Mouse (Mus musculus) limb, embryonic 14.5 days (tissue): ENCODE results near the gene Timm10. TPM values are rescaled to one million over a fixed set of nuclear protein-coding genes. Genes with fewer than 3 reads are reported as not detected.

Source experiments
- ATAC-seq: fragments of 200-750 bp; cut with Nextera tagmentation; 2 replicates; pipeline ENCODE4 v1.8.0; 2017; ENCODE audit warnings: low read depth, moderate number of reproducible peaks, moderate TSS enrichment; ENCODE audit not compliant: low FRiP score
- DNase-seq: peaks from one replicate; pipeline ENCODE4 v3.0.0-alpha.2; 2015; ENCODE audit warnings: low spot score
- H3K27ac ChIP-seq: fragments of 300-500 bp; sonication (generic); replicated peaks from 2 replicates; pipeline ENCODE4 v1.5.1; 2014; ENCODE audit warnings: low read depth, mild to moderate bottlenecking, low read length, moderate library complexity, mixed read lengths
- H3K27me3 ChIP-seq: fragments of 300-500 bp; sonication (generic); 2 replicates; pipeline ENCODE4 v1.6.1; 2014; ENCODE audit warnings: low read length, mixed read lengths; ENCODE audit not compliant: control insufficient read depth, insufficient read depth
- H3K36me3 ChIP-seq: fragments of 300-500 bp; sonication (generic); 2 replicates; pipeline ENCODE4 v1.6.1; 2014; ENCODE audit warnings: mild to moderate bottlenecking, low read length, moderate library complexity, mixed read lengths; ENCODE audit not compliant: control insufficient read depth, insufficient read depth
- H3K4me1 ChIP-seq: fragments of 300-500 bp; sonication (generic); 2 replicates; pipeline ENCODE4 v1.6.1; 2014; ENCODE audit warnings: antibody characterized with exemption, low read length, mixed read lengths; ENCODE audit not compliant: control insufficient read depth, insufficient read depth
- H3K4me2 ChIP-seq: fragments of 300-500 bp; sonication (generic); replicated peaks from 2 replicates; pipeline ENCODE4 v1.6.1; 2014; ENCODE audit warnings: low read depth, mild to moderate bottlenecking, low read length, moderate library complexity; ENCODE audit not compliant: severe bottlenecking
- H3K4me3 ChIP-seq: fragments of 300-500 bp; sonication (generic); replicated peaks from 2 replicates; pipeline ENCODE4 v1.5.1; 2014; ENCODE audit warnings: low read length
- H3K9ac ChIP-seq: fragments of 300-500 bp; sonication (generic); 2 replicates; pipeline ENCODE4 v1.6.1; 2014; ENCODE audit warnings: mild to moderate bottlenecking, low read depth, low read length, moderate library complexity; ENCODE audit not compliant: severe bottlenecking
- H3K9me3 ChIP-seq: fragments of 300-500 bp; sonication (generic); 2 replicates; pipeline ENCODE4 v1.6.1; 2016; ENCODE audit warnings: low read length; ENCODE audit not compliant: control insufficient read depth
- POLR2A ChIP-seq: fragments of 200-500 bp; IDR thresholded peaks from 2 replicates; pipeline ENCODE4 v1.8.0; 2012; ENCODE audit warnings: inconsistent platforms, mild to moderate bottlenecking, moderate library complexity, borderline replicate concordance; ENCODE audit not compliant: insufficient read depth, insufficient read length; ENCODE audit errors: extremely low read depth
- WGBS: fragments of 180-500 bp; shearing (Covaris S2); extraction: QIAGEN DNeasy Blood & Tissue Kit; methylation state at CpG from one replicate; pipeline ENCODE4 v1.1.7; 2014; 5-methylcytosine and 5-hydroxymethylcytosine counted together
- polyA plus RNA-seq, 2 experiments: library from polyadenylated mRNA; depleted of rRNA in 1 of 2; stranded (reverse) in 1 of 2; unstranded in 1 of 2; fragments of >200 nt; fragmentation: Nextera tagmentation in 1 of 2; extraction: Ambion mirVana in 1 of 2; gene quantifications; 2 replicates each; pipeline versions ENCODE4 v1.2.1 to v1.2.3; 2012 to 2014

Timm10 gene
- polyA plus RNA-seq, 2 experiments, result 58.4 to 59.7 TPM

DNA sequence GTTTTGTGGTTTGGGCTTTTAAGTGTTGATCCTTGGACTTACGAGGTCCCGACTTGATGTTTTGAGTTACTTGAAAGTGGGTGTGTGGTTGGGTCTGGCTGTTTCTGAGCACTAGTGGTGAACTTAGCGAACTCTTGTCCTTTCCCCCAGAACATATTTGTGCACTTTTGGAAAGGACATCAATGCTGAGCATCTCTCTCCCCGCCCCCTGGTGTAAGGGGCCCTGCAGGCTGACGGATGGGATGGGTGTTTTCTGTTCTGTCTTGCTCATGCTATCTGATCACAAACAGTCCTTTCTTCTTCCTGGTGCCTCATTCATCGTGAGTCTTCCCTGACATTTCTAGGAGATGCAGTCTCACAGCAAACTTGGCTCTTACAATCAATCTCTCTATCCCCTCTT lies 16.9 kb downstream of the Timm10 start:
- H3K36me3 ChIP-seq, result peaks cover 8% of the 10 kb centered on the region
- ATAC-seq, result no peak
- whole genome bisulfite sequencing, result 82% methylated on average over 6 of the region's 6 CpGs
- no peak overlapping the region for H3K27ac ChIP-seq
- no peak for TF ChIP-seq POLR2A
- H3K9me3 ChIP-seq, result no peaks in the 10 kb centered on the region
- H3K4me2 ChIP-seq, result no peak overlapping the region
- H3K27me3 ChIP-seq, result no peaks in the 10 kb centered on the region
- no peak overlapping the region for H3K4me3 ChIP-seq
- H3K4me1 ChIP-seq, result peaks cover 16% of the 10 kb centered on the region
- no peak for DNase-seq
- H3K9ac ChIP-seq, result no peak overlapping the region

- WGBS, result 39% methylated on average over 1 of the region's 1 CpGs
- Histone ChIP-seq H3K4me3 (no peak overlapping the region), H3K27ac (no peak overlapping the region), H3K9me3 (no peaks in the 10 kb centered on the region), H3K4me1 (peaks cover 14% of the 10 kb centered on the region), H3K4me2 (no peak overlapping the region), H3K36me3 (peaks cover 20% of the 10 kb centered on the region), H3K27me3 (no peaks in the 10 kb centered on the region), H3K9ac (no peak overlapping the region)
- no peak for ATAC-seq
- DNase-seq, result no peak
- no peak for TF ChIP-seq POLR2A
Observed at GRCm38 (mm10) chr2:84845226-84845625, 18.4 kb downstream of the Timm10 start.

- Histone ChIP-seq H3K4me1 (no peaks in the 10 kb centered on the region), H3K4me3 (no peak overlapping the region), H3K27ac (no peak overlapping the region), H3K9me3 (no peaks in the 10 kb centered on the region), H3K9ac (no peak overlapping the region), H3K4me2 (no peak overlapping the region), H3K27me3 (no peaks in the 10 kb centered on the region), H3K36me3 (peaks cover 50% of the 10 kb centered on the region)
- no peak for ATAC-seq
- TF ChIP-seq POLR2A, result no peak
- DNase-seq, result no peak
- WGBS, result 56% methylated on average over 7 of the region's 7 CpGs
Observed at GRCm38 (mm10) chr2:84850407-84851129, 23.8 kb downstream of the Timm10 start.

- Histone ChIP-seq H3K27me3 (no peaks in the 10 kb centered on the region), H3K4me1 (no peaks in the 10 kb centered on the region), H3K4me2 (no peak overlapping the region), H3K9me3 (no peaks in the 10 kb centered on the region), H3K4me3 (no peak overlapping the region), H3K27ac (no peak overlapping the region), H3K9ac (no peak overlapping the region), H3K36me3 (peaks cover 50% of the 10 kb centered on the region)
- TF ChIP-seq POLR2A, result no peak
- DNase-seq (no peak), ATAC-seq (peak; percentile 50; the same call in 1 of the 2 replicates)
- 37% methylated on average over 23 of the region's 23 CpGs for WGBS
Observed at GRCm38 (mm10) chr2:84851130-84852040, 24.6 kb downstream of the Timm10 start.

DNA sequence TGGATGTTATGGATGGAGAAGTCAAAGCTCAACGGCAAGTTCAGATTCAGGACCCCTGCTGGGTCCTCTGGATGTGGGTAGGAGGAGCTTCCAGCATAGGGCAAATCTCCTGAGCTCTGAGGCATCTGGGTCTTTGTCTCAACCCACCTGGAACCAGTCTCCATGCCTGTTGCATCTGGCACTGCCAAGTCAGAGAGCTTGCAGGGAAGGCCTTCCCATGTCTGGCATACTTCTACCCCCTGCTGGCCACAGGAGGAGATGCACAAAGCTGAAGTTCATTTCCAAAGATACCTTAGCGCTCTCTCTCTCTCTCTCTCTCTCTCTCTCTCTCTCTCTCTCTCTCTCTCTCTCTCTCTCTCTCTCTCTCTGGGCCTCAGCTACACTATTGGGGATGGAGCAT lies 28.9 kb downstream of the Timm10 start:
- Histone ChIP-seq H3K36me3 (peaks cover 65% of the 10 kb centered on the region), H3K9me3 (no peaks in the 10 kb centered on the region), H3K4me2 (no peak overlapping the region), H3K9ac (no peak overlapping the region), H3K27me3 (no peaks in the 10 kb centered on the region), H3K4me1 (no peaks in the 10 kb centered on the region), H3K27ac (no peak overlapping the region), H3K4me3 (no peak overlapping the region)
- DNase-seq (peak; percentile 49), ATAC-seq (peak; percentile 69; the same call in 1 of the 2 replicates)
- WGBS, result 52% methylated on average over 2 of the region's 2 CpGs
- no peak for TF ChIP-seq POLR2A
